Mouse (Mus musculus): ENCODE data around the gene Parp4. TPM values are rescaled to one million over a fixed set of nuclear protein-coding genes. Genes with fewer than 3 reads are reported as not detected.

Parp4 gene
- polyA plus RNA-seq (2015; fragmentation: Nextera tagmentation; extraction: Ambion mirVana) = 0.90 and 1.3 TPM in 2 replicates

DNA sequence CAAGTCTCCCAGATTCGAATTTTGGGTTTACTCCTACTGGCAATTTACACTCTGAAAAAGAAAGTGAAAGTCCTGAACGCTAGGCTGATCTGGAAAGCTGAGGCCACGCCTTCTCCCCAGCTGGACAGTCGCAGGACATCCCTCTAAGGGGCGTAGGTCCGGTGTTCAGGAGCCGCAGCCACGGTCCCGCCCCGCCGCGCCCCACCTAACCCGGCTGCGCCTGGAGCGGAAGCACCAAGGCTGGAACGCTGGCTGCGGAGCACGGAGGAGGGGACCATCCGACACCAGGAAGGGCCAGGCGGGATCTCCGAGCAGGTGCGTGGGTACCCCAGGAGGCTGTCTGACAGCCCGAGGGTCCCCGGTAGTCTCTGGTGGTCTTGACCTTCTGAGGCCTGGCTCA lies at the start of gene Parp4, which contains the start of gene Cenpj:
TSS of gene Parp4 (plus strand) at position 204 of the 400 bp plus-strand sequence.
TSS of gene Cenpj (minus strand) at position 10 of the 400 bp plus-strand sequence.
- no peaks in the 10 kb centered on the region for H3K36me3 ChIP-seq (ENCODE audit: control insufficient read depth, insufficient read depth, low read length)
- peaks cover 4% of the 10 kb centered on the region for H3K4me1 ChIP-seq (ENCODE audit: control insufficient read depth, insufficient read depth, low read depth, low read length)
- no peak for ATAC-seq
- peak within 1 kb of the TSS; percentile 54 for H3K4me2 ChIP-seq (ENCODE audit: low read length)
- no peak within 1 kb of the TSS for H3K27ac ChIP-seq (ENCODE audit: low read depth, low read length)
- no peaks in the 10 kb centered on the region for H3K27me3 ChIP-seq (replicated peaks; ENCODE audit: control insufficient read depth, insufficient read depth, low read length)
- peak within 1 kb of the TSS; percentile 39 for H3K4me3 ChIP-seq (ENCODE audit: low read length)
- 1% methylated on average over 24 of the region's 24 CpGs for WGBS
- H3K9me3 ChIP-seq (ENCODE audit: control insufficient read depth, low read length) = no peaks in the 10 kb centered on the region
- peak within 1 kb of the TSS; percentile 41 for H3K9ac ChIP-seq (ENCODE audit: low read depth, low read length)

GRCm38 (mm10) chr14:56530788-56531187 lies 44.6 kb upstream of the Parp4 start:
- Histone ChIP-seq H3K9ac (ENCODE audit: low read depth, low read length) (no peak overlapping the region), H3K9me3 (ENCODE audit: control insufficient read depth, low read length) (no peaks in the 10 kb centered on the region), H3K4me1 (ENCODE audit: control insufficient read depth, insufficient read depth, low read depth, low read length) (no peaks in the 10 kb centered on the region), H3K4me2 (ENCODE audit: low read length) (no peak overlapping the region), H3K27me3 (replicated peaks; ENCODE audit: control insufficient read depth, insufficient read depth, low read length) (no peaks in the 10 kb centered on the region), H3K4me3 (ENCODE audit: low read length) (no peak overlapping the region), H3K36me3 (ENCODE audit: control insufficient read depth, insufficient read depth, low read length) (0 out of 2 replicates have a peak, but pooled peaks cover under 1% of the 10 kb centered on the region), H3K27ac (ENCODE audit: low read depth, low read length) (no peak overlapping the region)
- no peak for ATAC-seq
- 87% methylated on average over 2 of the region's 2 CpGs for WGBS

DNA sequence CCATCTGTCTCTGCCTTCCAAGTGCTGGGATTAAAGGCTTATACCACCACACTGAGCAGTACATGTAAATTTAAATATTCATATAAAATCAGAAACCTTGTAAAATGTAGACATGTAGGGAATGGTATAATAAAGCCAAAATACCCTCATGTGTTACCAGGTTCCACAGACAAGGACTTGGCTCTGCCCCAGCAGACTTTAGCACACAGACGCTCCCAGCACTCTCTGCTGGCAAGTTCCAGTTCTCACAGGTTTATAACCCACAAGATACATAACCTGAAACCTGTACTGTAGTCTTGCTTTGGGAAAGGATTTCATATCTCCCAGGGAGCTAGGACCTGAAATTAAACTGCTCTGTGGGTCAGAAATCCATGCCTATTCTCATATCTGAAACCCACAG lies 30.5 kb upstream of the Parp4 start:
- ATAC-seq = no peak
- whole genome bisulfite sequencing = 81% methylated on average over 1 of the region's 1 CpGs

GRCm38 (mm10) chr14:56545491-56545890 lies 29.9 kb upstream of the Parp4 start:
- no peak overlapping the region for H3K27ac ChIP-seq (ENCODE audit: low read depth, low read length)
- no peak overlapping the region for H3K4me2 ChIP-seq (ENCODE audit: low read length)
- no peak for ATAC-seq
- WGBS = 94% methylated on average over 4 of the region's 4 CpGs
- H3K9ac ChIP-seq (ENCODE audit: low read depth, low read length) = no peak overlapping the region
- H3K4me1 ChIP-seq (ENCODE audit: control insufficient read depth, insufficient read depth, low read depth, low read length) = no peaks in the 10 kb centered on the region
- no peak overlapping the region for H3K4me3 ChIP-seq (ENCODE audit: low read length)
- no peaks in the 10 kb centered on the region for H3K36me3 ChIP-seq (ENCODE audit: control insufficient read depth, insufficient read depth, low read length)
- no peaks in the 10 kb centered on the region for H3K27me3 ChIP-seq (replicated peaks; ENCODE audit: control insufficient read depth, insufficient read depth, low read length)
- H3K9me3 ChIP-seq (ENCODE audit: control insufficient read depth, low read length) = no peaks in the 10 kb centered on the region

More for the DNA sequence above, 30.5 kb upstream of the Parp4 start:
- Histone ChIP-seq H3K4me2 (ENCODE audit: low read length) (no peak overlapping the region), H3K27ac (ENCODE audit: low read depth, low read length) (no peak overlapping the region), H3K36me3 (ENCODE audit: control insufficient read depth, insufficient read depth, low read length) (no peaks in the 10 kb centered on the region), H3K9ac (ENCODE audit: low read depth, low read length) (no peak overlapping the region), H3K4me1 (ENCODE audit: control insufficient read depth, insufficient read depth, low read depth, low read length) (no peaks in the 10 kb centered on the region), H3K9me3 (ENCODE audit: control insufficient read depth, low read length) (no peaks in the 10 kb centered on the region), H3K4me3 (ENCODE audit: low read length) (no peak overlapping the region), H3K27me3 (replicated peaks; ENCODE audit: control insufficient read depth, insufficient read depth, low read length) (no peaks in the 10 kb centered on the region)

DNA sequence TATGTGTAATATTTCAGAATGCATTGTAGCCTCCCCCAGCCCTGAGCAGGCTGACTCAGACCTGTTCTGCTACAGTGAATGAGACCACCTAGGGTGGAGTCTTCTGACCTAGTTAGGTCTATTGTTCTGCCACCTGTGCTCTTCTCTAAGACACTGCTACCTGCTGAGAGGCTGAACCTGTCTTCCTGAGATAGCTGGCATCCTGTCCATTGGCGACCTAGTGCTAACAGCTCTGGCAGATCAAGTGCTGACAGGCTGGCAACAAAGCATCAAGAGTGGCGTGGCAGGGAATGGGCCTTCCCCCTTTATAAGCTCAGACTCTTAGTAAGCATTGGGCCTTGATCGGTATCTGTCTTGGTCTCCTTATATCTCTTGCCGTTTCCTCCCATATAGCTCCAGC lies 24.5 kb upstream of the Parp4 start:
- Histone ChIP-seq H3K9ac (ENCODE audit: low read depth, low read length) (no peak overlapping the region), H3K9me3 (ENCODE audit: control insufficient read depth, low read length) (no peaks in the 10 kb centered on the region), H3K4me3 (ENCODE audit: low read length) (no peak overlapping the region), H3K4me1 (ENCODE audit: control insufficient read depth, insufficient read depth, low read depth, low read length) (no peaks in the 10 kb centered on the region), H3K36me3 (ENCODE audit: control insufficient read depth, insufficient read depth, low read length) (no peaks in the 10 kb centered on the region), H3K27me3 (replicated peaks; ENCODE audit: control insufficient read depth, insufficient read depth, low read length) (no peaks in the 10 kb centered on the region), H3K27ac (ENCODE audit: low read depth, low read length) (no peak overlapping the region), H3K4me2 (ENCODE audit: low read length) (no peak overlapping the region)
- 90% methylated on average over 4 of the region's 4 CpGs for WGBS
- ATAC-seq = no peak

DNA sequence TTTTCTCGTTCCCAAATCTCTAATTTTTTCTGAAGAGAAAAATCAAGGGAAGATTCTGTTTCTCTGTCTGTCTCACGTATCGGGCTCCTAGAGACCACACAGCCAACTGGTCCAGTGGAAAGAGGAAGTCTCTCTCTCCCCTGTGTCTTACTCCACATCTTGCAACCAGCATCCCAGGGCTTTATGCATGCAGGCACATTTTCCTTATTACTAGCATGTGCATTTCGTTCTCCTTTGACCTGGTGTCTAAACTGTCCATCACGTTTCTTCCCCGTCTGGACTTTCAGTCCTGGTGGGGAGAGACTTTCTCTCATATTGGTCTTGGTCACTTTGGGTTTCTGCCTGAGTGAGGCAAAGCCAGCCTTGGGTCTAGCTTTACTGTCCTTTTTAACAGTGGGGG lies 22.5 kb upstream of the Parp4 start:
- no peak overlapping the region for H3K4me3 ChIP-seq (ENCODE audit: low read length)
- ATAC-seq = no peak
- no peak overlapping the region for H3K4me2 ChIP-seq (ENCODE audit: low read length)
- no peaks in the 10 kb centered on the region for H3K27me3 ChIP-seq (replicated peaks; ENCODE audit: control insufficient read depth, insufficient read depth, low read length)
- H3K36me3 ChIP-seq (ENCODE audit: control insufficient read depth, insufficient read depth, low read length) = no peaks in the 10 kb centered on the region
- WGBS = 94% methylated on average over 6 of the region's 6 CpGs
- H3K9ac ChIP-seq (ENCODE audit: low read depth, low read length) = no peak overlapping the region
- no peaks in the 10 kb centered on the region for H3K9me3 ChIP-seq (ENCODE audit: control insufficient read depth, low read length)
- no peaks in the 10 kb centered on the region for H3K4me1 ChIP-seq (ENCODE audit: control insufficient read depth, insufficient read depth, low read depth, low read length)
- H3K27ac ChIP-seq (ENCODE audit: low read depth, low read length) = no peak overlapping the region

DNA sequence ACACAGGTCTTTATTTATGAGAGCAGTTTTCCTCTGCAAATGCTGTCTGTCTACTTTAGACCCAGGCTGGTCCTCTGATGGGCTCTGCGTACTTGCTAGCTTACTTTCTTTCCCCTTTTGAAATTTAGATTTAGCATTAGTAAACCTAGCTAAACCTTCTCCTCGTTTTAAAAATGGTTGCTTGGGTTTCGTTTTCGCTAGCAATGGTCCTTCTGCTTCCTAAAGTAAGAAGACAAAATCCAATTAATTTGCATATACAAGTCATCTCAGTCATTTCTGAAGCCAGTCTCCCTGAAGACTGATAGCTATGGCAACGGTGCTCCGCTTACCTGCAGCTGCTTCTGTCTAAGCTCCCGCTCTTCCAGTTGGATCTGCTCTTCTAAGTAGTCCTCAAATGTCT lies 22.1 kb upstream of the Parp4 start:
- Histone ChIP-seq H3K4me3 (ENCODE audit: low read length) (no peak overlapping the region), H3K9me3 (ENCODE audit: control insufficient read depth, low read length) (no peaks in the 10 kb centered on the region), H3K4me2 (ENCODE audit: low read length) (no peak overlapping the region), H3K4me1 (ENCODE audit: control insufficient read depth, insufficient read depth, low read depth, low read length) (no peaks in the 10 kb centered on the region), H3K27ac (ENCODE audit: low read depth, low read length) (no peak overlapping the region), H3K36me3 (ENCODE audit: control insufficient read depth, insufficient read depth, low read length) (no peaks in the 10 kb centered on the region), H3K27me3 (replicated peaks; ENCODE audit: control insufficient read depth, insufficient read depth, low read length) (no peaks in the 10 kb centered on the region), H3K9ac (ENCODE audit: low read depth, low read length) (no peak overlapping the region)
- 95% methylated on average over 7 of the region's 7 CpGs for WGBS
- no peak for ATAC-seq

- Histone ChIP-seq H3K4me2 (ENCODE audit: low read length) (no peak overlapping the region), H3K27me3 (replicated peaks; ENCODE audit: control insufficient read depth, insufficient read depth, low read length) (no peaks in the 10 kb centered on the region), H3K9ac (ENCODE audit: low read depth, low read length) (no peak overlapping the region), H3K27ac (ENCODE audit: low read depth, low read length) (no peak overlapping the region), H3K4me3 (ENCODE audit: low read length) (no peak overlapping the region), H3K4me1 (ENCODE audit: control insufficient read depth, insufficient read depth, low read depth, low read length) (no peaks in the 10 kb centered on the region), H3K9me3 (ENCODE audit: control insufficient read depth, low read length) (no peaks in the 10 kb centered on the region), H3K36me3 (ENCODE audit: control insufficient read depth, insufficient read depth, low read length) (no peaks in the 10 kb centered on the region)
- no peak for ATAC-seq
- WGBS = 94% methylated on average over 2 of the region's 2 CpGs
Measured at GRCm38 (mm10) chr14:56554716-56555115, 20.7 kb upstream of the Parp4 start.

GRCm38 (mm10) chr14:56559134-56559533 lies 16.3 kb upstream of the Parp4 start:
- H3K4me2 ChIP-seq (ENCODE audit: low read length) = no peak overlapping the region
- no peak overlapping the region for H3K27ac ChIP-seq (ENCODE audit: low read depth, low read length)
- no peaks in the 10 kb centered on the region for H3K27me3 ChIP-seq (replicated peaks; ENCODE audit: control insufficient read depth, insufficient read depth, low read length)
- 92% methylated on average over 3 of the region's 3 CpGs for WGBS
- no peak overlapping the region for H3K4me3 ChIP-seq (ENCODE audit: low read length)
- no peak for ATAC-seq
- 0 out of 2 replicates have a peak, but pooled peaks cover 3% of the 10 kb centered on the region for H3K36me3 ChIP-seq (ENCODE audit: control insufficient read depth, insufficient read depth, low read length)
- no peaks in the 10 kb centered on the region for H3K9me3 ChIP-seq (ENCODE audit: control insufficient read depth, low read length)
- no peaks in the 10 kb centered on the region for H3K4me1 ChIP-seq (ENCODE audit: control insufficient read depth, insufficient read depth, low read depth, low read length)
- H3K9ac ChIP-seq (ENCODE audit: low read depth, low read length) = no peak overlapping the region

- Histone ChIP-seq H3K4me2 (ENCODE audit: low read length) (no peak overlapping the region), H3K27me3 (replicated peaks; ENCODE audit: control insufficient read depth, insufficient read depth, low read length) (no peaks in the 10 kb centered on the region), H3K27ac (ENCODE audit: low read depth, low read length) (no peak overlapping the region), H3K9ac (ENCODE audit: low read depth, low read length) (no peak overlapping the region), H3K9me3 (ENCODE audit: control insufficient read depth, low read length) (no peaks in the 10 kb centered on the region), H3K36me3 (ENCODE audit: control insufficient read depth, insufficient read depth, low read length) (peaks cover 3% of the 10 kb centered on the region; the same call in 1 of the 2 replicates), H3K4me3 (ENCODE audit: low read length) (no peak overlapping the region), H3K4me1 (ENCODE audit: control insufficient read depth, insufficient read depth, low read depth, low read length) (peaks cover 3% of the 10 kb centered on the region)
- WGBS = 83% methylated on average over 7 of the region's 7 CpGs
- no peak for ATAC-seq
Measured at GRCm38 (mm10) chr14:56567476-56567875, 7.9 kb upstream of the Parp4 start.
